Mouse (Mus musculus) CH12.LX (cell line): ENCODE measurements around the gene Slc4a5. TPM values are rescaled to one million over a fixed set of nuclear protein-coding genes. Genes with fewer than 3 reads are reported as not detected.

Source experiments
- DNase-seq: peaks from one replicate; pipeline ENCODE4 v3.0.0-alpha.2; 2013; ENCODE audit errors: extremely low read depth
- H3K27ac ChIP-seq: 2 replicates; pipeline ENCODE4 v1.5.1; 2012; ENCODE audit warnings: low read depth, mild to moderate bottlenecking, control low read depth, moderate library complexity; ENCODE audit not compliant: insufficient read depth
- H3K27me3 ChIP-seq: replicated peaks from 2 replicates; pipeline ENCODE3; 2012; ENCODE audit warnings: inconsistent platforms
- H3K36me3 ChIP-seq, 2 experiments: replicated peaks in 1 of 2; 2 replicates each; pipeline versions ENCODE3 to v1.6.1; 2012; ENCODE audit warnings: inconsistent platforms in 1 of 2, low read length in 1 of 2, mild to moderate bottlenecking in 1 of 2, mixed read lengths in 1 of 2, moderate library complexity in 1 of 2; ENCODE audit not compliant: control insufficient read depth in 1 of 2, insufficient read depth in 1 of 2
- H3K4me1 ChIP-seq, 2 experiments: 2 replicates each; pipeline ENCODE4 v1.6.1; 2012; ENCODE audit warnings: inconsistent platforms in 1 of 2, moderate library complexity in 1 of 2; ENCODE audit not compliant: insufficient read depth in 2 of 2, control insufficient read depth in 1 of 2
- H3K4me2 ChIP-seq: 2 replicates; pipeline ENCODE4 v1.6.1; 2012; ENCODE audit warnings: low read depth, mild to moderate bottlenecking, control low read depth; ENCODE audit not compliant: poor library complexity, insufficient read depth, severe bottlenecking
- H3K4me3 ChIP-seq, 3 experiments: fragments of 150-350 bp in 1 of 3; sonication (generic) in 1 of 3; replicated peaks in 1 of 3; 2 replicates each; pipeline versions ENCODE3 to v1.5.1; 2011 to 2012; ENCODE audit warnings: low read depth in 2 of 3, low read length in 2 of 3, mild to moderate bottlenecking in 2 of 3, moderate library complexity in 2 of 3, control low read depth in 1 of 3, improper control_type of control experiment in 1 of 3, inconsistent platforms in 1 of 3, mixed read lengths in 1 of 3; ENCODE audit not compliant: poor library complexity in 1 of 3
- H3K79me2 ChIP-seq: replicated peaks from 2 replicates; pipeline ENCODE4 v1.6.1; 2012; ENCODE audit warnings: mild to moderate bottlenecking, moderate library complexity; ENCODE audit not compliant: control insufficient read depth, poor library complexity, insufficient read depth, severe bottlenecking; ENCODE audit errors: extremely low read depth
- H3K9ac ChIP-seq: 2 replicates; pipeline ENCODE4 v1.6.1; 2012; ENCODE audit warnings: low read depth, mild to moderate bottlenecking, control low read depth, moderate library complexity; ENCODE audit not compliant: insufficient read depth
- H3K9me3 ChIP-seq: replicated peaks from 2 replicates; pipeline ENCODE3; 2012; ENCODE audit warnings: low read length, inconsistent platforms, mixed read lengths
- BHLHE40 ChIP-seq: IDR thresholded peaks from 2 replicates; pipeline ENCODE4 v1.6.1; 2011; ENCODE audit warnings: mild to moderate bottlenecking, low read depth, low read length, improper control_type of control experiment
- CHD2 ChIP-seq: IDR thresholded peaks from 2 replicates; pipeline ENCODE4 v1.6.1; 2011; ENCODE audit warnings: low read length, improper control_type of control experiment
- CTCF ChIP-seq, 2 experiments: IDR thresholded peaks in 1 of 2; conservative IDR thresholded peaks in 1 of 2; 2 replicates each; pipeline ENCODE4 v1.5.1; 2011 to 2012; ENCODE audit warnings: low read depth in 2 of 2, low read length in 2 of 2, improper control_type of control experiment in 1 of 2, inconsistent platforms in 1 of 2, mild to moderate bottlenecking in 1 of 2, moderate library complexity in 1 of 2
- ELF1 ChIP-seq: IDR thresholded peaks from 2 replicates; pipeline ENCODE4 v1.6.1; 2014; ENCODE audit warnings: low read depth, mild to moderate bottlenecking, inconsistent platforms, low read length, improper control_type of control experiment
- GABPA ChIP-seq: IDR thresholded peaks from 2 replicates; pipeline ENCODE4 v1.6.1; 2012; ENCODE audit warnings: low read depth, low read length, improper control_type of control experiment, inconsistent platforms; ENCODE audit not compliant: insufficient replicate concordance
- IRF4 ChIP-seq: IDR thresholded peaks from 2 replicates; pipeline ENCODE4 v1.6.1; 2014; ENCODE audit warnings: low read depth, mild to moderate bottlenecking, inconsistent platforms, low read length, improper control_type of control experiment
- JUN ChIP-seq: IDR thresholded peaks from 2 replicates; pipeline ENCODE4 v1.6.1; 2011; ENCODE audit warnings: low read depth, mild to moderate bottlenecking, low read length, improper control_type of control experiment, moderate library complexity; ENCODE audit not compliant: insufficient read depth
- JUND ChIP-seq: conservative IDR thresholded peaks from 2 replicates; pipeline ENCODE4 v1.6.1; 2011; ENCODE audit warnings: low read depth, low read length, improper control_type of control experiment
- KAT2A ChIP-seq: IDR thresholded peaks from 2 replicates; pipeline ENCODE4 v1.6.1; 2012; ENCODE audit warnings: low read length, improper control_type of control experiment, inconsistent platforms; ENCODE audit not compliant: insufficient replicate concordance
- MAZ ChIP-seq: IDR thresholded peaks from 2 replicates; pipeline ENCODE4 v1.6.1; 2012; ENCODE audit warnings: low read depth, mild to moderate bottlenecking, inconsistent platforms, low read length, improper control_type of control experiment, moderate library complexity
- MEF2A ChIP-seq: IDR thresholded peaks from 2 replicates; pipeline ENCODE4 v1.6.1; 2014; ENCODE audit warnings: low read depth, mild to moderate bottlenecking, inconsistent platforms, low read length, improper control_type of control experiment, borderline replicate concordance
- PAX5 ChIP-seq: IDR thresholded peaks from 2 replicates; pipeline ENCODE4 v1.6.1; 2012; ENCODE audit warnings: low read length, inconsistent platforms, mixed read lengths
- POLR2AphosphoS2 ChIP-seq: IDR thresholded peaks from 2 replicates; pipeline ENCODE4 v1.6.1; 2011; ENCODE audit warnings: low read depth, low read length, improper control_type of control experiment
- SIN3A ChIP-seq: IDR thresholded peaks from 2 replicates; pipeline ENCODE4 v1.6.1; 2012; ENCODE audit warnings: low read length, improper control_type of control experiment, inconsistent platforms
- TBP ChIP-seq: conservative IDR thresholded peaks from 2 replicates; pipeline ENCODE4 v1.6.1; 2011; ENCODE audit warnings: low read depth, low read length, improper control_type of control experiment
- TCF12 ChIP-seq: IDR thresholded peaks from 2 replicates; pipeline ENCODE4 v1.6.1; 2014; ENCODE audit warnings: low read depth, mild to moderate bottlenecking, inconsistent platforms, low read length, improper control_type of control experiment
- UBTF ChIP-seq: IDR thresholded peaks from 2 replicates; pipeline ENCODE4 v1.6.1; 2012; ENCODE audit warnings: low read depth, mild to moderate bottlenecking, inconsistent platforms, low read length, improper control_type of control experiment, moderate library complexity
- USF2 ChIP-seq: conservative IDR thresholded peaks from 2 replicates; pipeline ENCODE4 v1.6.1; 2011; ENCODE audit warnings: low read depth, low read length, improper control_type of control experiment
- ZC3H11A ChIP-seq: IDR thresholded peaks from 2 replicates; pipeline ENCODE4 v1.6.1; 2012; ENCODE audit warnings: low read depth, mild to moderate bottlenecking, inconsistent platforms, low read length, improper control_type of control experiment
- ZKSCAN1 ChIP-seq: IDR thresholded peaks from 2 replicates; pipeline ENCODE4 v1.6.1; 2012; ENCODE audit warnings: low read depth, inconsistent platforms, low read length, improper control_type of control experiment, borderline replicate concordance
- ZMIZ1 ChIP-seq: IDR thresholded peaks from 2 replicates; pipeline ENCODE4 v1.6.1; 2012; ENCODE audit warnings: low read depth, mild to moderate bottlenecking, inconsistent platforms, low read length, improper control_type of control experiment
- ZNF384 ChIP-seq: IDR thresholded peaks from 2 replicates; pipeline ENCODE4 v1.6.1; 2012; ENCODE audit warnings: low read depth, low read length, improper control_type of control experiment, inconsistent platforms
- dilution Hi-C: fragments of 300-500 bp; cut with MboI; formaldehyde crosslinking; loops from 2 replicates; pipeline ENCODE4 v1.14.3; 2020; ENCODE audit warnings: low sequenced_read_pairs; ENCODE audit not compliant: extremely low pct_unique_long_range_greater_than_20kb, extremely low pct_ligation_motif_present
- in situ Hi-C: fragments of 300-500 bp; cut with MboI; formaldehyde crosslinking; loops from 3 replicates; pipeline ENCODE4 v1.14.3; 2019; ENCODE audit warnings: low sequenced_read_pairs, low pct_ligation_motif_present, low pct_unique_long_range_greater_than_20kb, mixed read lengths
- polyA plus RNA-seq: library from polyadenylated mRNA; unstranded; fragments of >175 nt; gene quantifications from 2 replicates; pipeline ENCODE4 v1.2.1, GENCODE M21; 2012; ENCODE audit warnings: low read depth; ENCODE audit not compliant: insufficient read length
- total RNA-seq, 2 experiments: library from RNA; depleted of rRNA; stranded (reverse); fragments of 300-350 nt in 1 of 2; fragments of >200 nt in 1 of 2; gene quantifications; 2 replicates each; pipeline ENCODE4 v1.2.3; 2012 to 2014

Slc4a5 gene
- total and polyA plus RNA-seq, 3 experiments = 0.13 to 0.21 TPM; not detected in 1

DNA sequence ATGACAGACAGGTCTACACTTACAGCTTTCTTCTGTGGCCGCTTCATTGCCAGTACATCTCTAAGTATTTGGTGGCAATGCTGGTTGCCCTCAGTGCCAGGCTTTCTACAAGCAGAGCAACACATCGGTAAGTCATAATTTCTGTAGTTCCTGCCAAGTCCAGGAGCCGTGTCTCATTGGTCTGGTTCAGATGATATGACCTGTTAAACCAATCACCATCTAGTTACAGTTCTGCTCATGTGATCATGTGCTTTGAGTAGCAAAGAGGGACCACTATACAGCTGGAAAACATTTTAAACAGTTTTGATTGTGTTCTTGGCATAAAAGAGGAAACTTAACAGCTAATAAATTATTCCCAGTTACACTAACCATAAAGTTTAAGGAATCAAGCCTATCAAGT is 128.3 kb downstream of the Slc4a5 start:
- dilution Hi-C loops = no loop called here
- peaks cover 7 to 17% of the 10 kb centered on the region in 2 experiments for H3K4me1 ChIP-seq

DNA sequence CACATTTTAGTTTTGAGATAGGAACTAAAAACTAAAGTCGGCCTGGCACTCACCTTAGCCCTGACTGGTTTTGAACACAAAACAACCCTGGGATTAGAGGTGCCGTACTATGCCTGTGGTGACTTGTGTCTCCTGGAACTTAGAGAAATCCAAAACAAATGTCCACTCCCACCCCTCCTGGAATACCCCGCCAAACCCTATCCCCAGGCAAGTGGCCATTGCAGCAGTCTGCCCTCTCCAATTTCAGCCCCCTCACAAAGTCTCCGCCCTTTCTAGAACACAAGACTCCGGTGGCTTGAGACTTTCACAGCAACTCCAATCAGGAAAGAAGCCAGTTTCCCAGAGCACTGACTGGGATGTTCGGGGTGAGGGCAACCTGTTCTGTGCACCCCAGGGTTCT is 129.2 kb downstream of the Slc4a5 start, which contains the start of gene Bola3:
Gene Bola3, plus strand, starts transcription at position 275 of the 400 bp plus-strand sequence.
- Histone ChIP-seq H3K27me3 (no peaks in the 10 kb centered on the region), H3K9ac (peak within 1 kb of the TSS; percentile 90), H3K4me3 (peak within 1 kb of the TSS; percentile 76 to 80 (median 78)), H3K36me3 (peaks cover 29 to 53% of the 10 kb centered on the region in 2 experiments), H3K9me3 (no peaks in the 10 kb centered on the region), H3K4me1 (peaks cover 7 to 17% of the 10 kb centered on the region in 2 experiments), H3K27ac (no peak within 1 kb of the TSS), H3K79me2 (no peaks in the 10 kb centered on the region), H3K4me2 (peak within 1 kb of the TSS; percentile 73)
- DNase-seq = no peak
- dilution Hi-C loops = no loop called here
- in situ Hi-C loops = no loop called here
- TF ChIP-seq ZC3H11A = no peak
- TF ChIP-seq TBP = no peak
- no peak for TF ChIP-seq UBTF
- no peak for TF ChIP-seq POLR2AphosphoS2
- TF ChIP-seq MEF2A = no peak
- TF ChIP-seq KAT2A = no peak
- TF ChIP-seq ZMIZ1 = no peak
- no peak for TF ChIP-seq CHD2
- no peak for TF ChIP-seq JUN
- TF ChIP-seq PAX5 = no peak
- no peak for TF ChIP-seq BHLHE40
- TF ChIP-seq GABPA = no peak
- TF ChIP-seq USF2 = no peak
- no peak for TF ChIP-seq TCF12
- no peak for TF ChIP-seq ZNF384
- TF ChIP-seq CTCF (conservative IDR thresholded peaks at IDR 0.05 in 1 of 2, IDR thresholded peaks at IDR 0.05 in 1 of 2; ENCODE audit: low read depth in 2 of 2, low read length in 2 of 2) = no peak
- no peak for TF ChIP-seq ELF1
- no peak for TF ChIP-seq SIN3A

More for the DNA sequence above, 128.3 kb downstream of the Slc4a5 start:
- no peak overlapping the region for H3K9ac ChIP-seq
- TF ChIP-seq POLR2AphosphoS2 (no peak), MAZ (no peak), SIN3A (no peak), TBP (no peak), IRF4 (no peak), ZKSCAN1 (no peak), JUND (no peak), ELF1 (no peak)
- no peak overlapping the region for H3K4me3 ChIP-seq
- no peak overlapping the region for H3K4me2 ChIP-seq
- H3K36me3 ChIP-seq = peaks cover 23 to 51% of the 10 kb centered on the region in 2 experiments
- no peak for DNase-seq
- no peak overlapping the region for H3K27ac ChIP-seq
- in situ Hi-C loops = no loop called here
- H3K9me3 ChIP-seq = no peaks in the 10 kb centered on the region
- H3K27me3 ChIP-seq = no peaks in the 10 kb centered on the region
- H3K79me2 ChIP-seq = no peaks in the 10 kb centered on the region
